Mouse (Mus musculus) right cerebral cortex, postnatal 10 days (tissue): ENCODE results near the gene Ppp1r12a.
"Not testable (repeated sequence)": the region's sequence is repeated elsewhere in the genome, so short reads cannot be mapped to it uniquely, and the experiment has no call there.

Source experiments
- DNase-seq, 2 experiments: peaks; one replicate each; pipeline ENCODE4 v3.0.0; 2021; ENCODE audit warnings: low spot score in 2 of 2

Ppp1r12a gene

DNA sequence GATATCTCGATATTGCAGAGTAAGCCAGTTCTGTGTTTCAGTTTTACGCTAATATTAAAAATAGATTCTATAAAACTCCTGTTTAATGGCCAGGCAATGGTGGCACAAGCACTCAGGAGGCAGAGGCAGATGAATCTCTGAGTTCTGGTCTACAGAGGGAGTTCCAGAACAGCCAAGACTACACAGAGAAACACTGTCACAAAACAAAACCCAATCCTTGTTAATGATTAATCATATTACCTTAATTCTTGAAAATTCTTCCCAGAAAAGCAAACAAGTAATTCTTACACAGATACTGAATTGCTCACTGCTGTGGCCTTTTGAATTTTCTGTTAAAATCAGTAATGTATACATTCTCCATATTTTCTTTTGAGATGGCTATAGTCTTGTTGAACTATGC is 37.0 kb downstream of the Ppp1r12a start:
- no peak for DNase-seq

DNA sequence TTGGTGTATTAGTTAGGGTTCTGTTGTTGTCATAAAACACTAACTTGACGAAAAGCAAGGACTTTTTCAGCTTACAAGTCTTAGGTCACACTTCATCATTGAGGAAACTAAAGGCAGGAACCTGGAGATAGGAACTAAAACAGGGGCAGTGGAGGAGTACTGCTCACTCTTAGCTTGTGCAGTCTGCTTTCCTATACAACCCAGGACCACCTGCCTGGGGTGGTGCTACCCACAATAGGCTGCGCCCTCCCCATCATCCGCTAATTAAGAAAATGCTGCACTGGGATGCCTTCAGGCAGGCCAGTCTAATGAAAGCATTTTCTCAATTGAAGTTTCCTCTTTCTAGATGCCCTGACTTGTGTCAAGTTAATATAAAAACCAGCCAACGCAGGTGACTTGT is 40.1 kb downstream of the Ppp1r12a start:
- DNase-seq: no peak

DNA sequence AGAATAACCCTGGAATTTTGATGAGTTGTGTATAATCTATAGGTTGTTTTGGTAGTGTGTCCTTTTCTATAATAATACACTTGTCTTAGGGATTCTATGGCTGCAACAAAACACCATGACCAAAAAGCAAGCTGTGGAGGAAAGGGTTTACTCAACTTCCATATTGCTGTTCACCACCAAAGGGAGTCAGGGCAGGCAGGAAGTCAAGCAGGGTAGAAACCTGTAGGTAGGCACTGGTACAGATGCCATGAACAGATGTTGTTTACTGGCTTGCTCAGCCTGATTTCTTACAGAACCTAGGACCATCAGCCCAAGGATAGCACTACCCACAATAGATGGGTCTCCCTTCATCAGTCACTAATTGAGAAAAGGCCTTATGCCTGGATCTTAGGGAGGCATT is 41.4 kb downstream of the Ppp1r12a start:
- DNase-seq: no peak

DNA sequence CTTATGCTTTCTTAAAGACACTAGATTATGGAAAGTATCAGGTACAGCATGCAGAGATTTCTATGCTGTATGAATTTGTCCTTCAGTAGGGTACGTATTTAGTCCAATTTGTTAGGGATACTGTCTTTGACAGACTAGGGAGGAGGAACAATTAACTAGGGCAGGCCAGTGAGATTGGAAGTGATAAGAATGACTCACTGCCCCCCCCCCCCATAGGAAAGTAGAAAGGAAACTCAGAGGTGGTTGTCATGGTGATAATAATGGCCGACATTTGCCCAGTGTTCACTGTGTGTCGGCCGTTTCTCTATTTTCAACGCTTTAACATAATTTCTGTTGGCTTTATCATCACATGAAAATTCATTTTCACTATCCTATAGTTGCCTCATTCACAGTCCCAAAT is 47.4 kb downstream of the Ppp1r12a start:
- no peak for DNase-seq

DNA sequence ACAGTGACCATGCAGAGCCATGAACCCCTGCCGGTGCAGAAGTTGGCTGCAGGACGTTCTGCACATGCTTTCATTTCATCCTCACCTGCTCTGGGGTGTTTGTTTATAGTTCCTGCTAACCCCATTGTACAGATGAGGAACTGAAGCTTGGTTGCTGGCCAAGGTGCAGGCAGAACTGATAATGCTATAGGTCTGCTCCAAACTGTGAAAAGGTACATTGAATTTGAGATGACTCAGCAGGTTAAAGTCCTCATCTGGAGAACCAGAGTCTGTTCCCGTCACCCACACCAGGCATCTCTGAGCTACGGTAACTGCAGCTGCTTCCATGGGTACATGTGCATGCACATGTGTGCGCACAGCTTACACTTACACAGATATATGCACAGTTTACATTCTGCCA is 62.4 kb downstream of the Ppp1r12a start:
- DNase-seq: no peak

DNA sequence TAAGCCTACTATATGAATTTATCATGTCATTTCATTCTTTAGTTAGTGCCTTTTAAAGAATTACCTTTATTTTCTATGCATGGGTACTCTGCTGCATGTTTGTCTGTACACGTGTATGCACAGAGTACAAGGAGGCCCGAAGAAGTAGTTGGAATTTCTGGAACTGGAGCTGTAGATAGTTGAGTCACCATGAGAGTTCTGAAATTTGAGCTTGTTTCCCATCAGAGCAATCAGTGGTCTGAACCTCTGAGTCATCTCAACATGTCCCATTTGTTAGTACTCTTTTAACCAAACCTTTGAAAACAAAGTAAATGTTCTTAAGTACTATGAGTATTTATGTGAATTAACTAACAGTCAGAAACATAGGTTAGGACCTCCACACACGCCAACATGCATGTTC is 75.1 kb downstream of the Ppp1r12a start:
- DNase-seq: no peak

DNA sequence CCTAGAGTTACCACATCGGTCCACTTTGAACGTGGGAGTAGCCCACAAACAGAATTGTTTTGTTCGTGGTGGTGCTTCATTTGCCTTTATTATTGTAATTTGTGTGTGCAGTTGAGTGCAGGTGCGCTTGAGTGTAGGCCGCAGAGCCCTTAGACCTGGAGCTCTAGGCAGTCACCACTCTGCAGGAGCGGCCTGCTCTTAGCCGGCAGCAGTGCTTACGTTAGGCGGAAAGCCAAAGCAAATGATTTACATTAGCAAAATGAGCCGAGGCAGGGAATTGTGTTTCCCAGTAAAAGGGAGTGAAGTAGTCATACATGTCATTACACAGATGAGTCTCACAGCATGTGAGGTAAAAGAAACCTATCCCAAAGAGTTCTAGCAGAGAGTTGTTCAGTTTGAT is 77.1 kb downstream of the Ppp1r12a start:
- DNase-seq: no peak

DNA sequence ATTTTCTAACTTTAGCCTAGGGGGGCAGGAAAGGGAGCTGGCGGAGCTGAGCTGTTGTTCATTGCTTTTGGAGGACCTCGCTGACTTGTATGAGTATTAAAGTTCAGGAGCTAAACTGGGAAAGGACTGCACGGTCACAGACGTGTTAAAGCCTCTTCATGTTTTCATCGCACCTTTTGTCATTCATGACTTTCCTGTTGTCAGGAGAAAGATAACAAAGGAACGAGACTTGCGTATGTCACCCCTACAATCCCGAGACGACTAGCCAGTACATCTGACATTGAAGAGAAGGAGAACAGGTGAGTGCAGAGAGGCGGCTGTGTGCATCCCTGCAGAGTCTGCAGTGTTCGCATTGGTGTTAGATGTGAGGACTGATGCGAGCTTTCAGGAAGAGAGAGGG is 88.7 kb downstream of the Ppp1r12a start:
- no peak for DNase-seq

DNA sequence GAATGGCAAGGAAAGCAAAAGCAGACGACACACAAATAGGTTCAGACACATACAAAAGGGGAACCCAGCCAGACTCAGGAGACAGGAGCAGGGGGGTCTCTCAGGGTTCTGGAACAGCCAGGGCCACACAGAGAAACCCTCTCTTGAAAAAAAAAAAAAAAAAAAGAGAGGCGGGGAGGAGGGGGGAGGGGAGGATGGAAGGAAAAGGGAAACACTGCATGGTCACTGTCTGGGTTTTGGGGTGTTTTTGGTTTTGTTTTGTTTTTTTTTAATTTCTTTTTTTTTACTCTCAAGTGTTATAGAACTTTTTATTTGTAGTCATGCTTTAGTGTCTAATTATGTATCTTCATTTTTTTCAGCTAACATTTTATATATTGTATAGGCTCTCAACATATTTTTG is 89.2 kb downstream of the Ppp1r12a start:
- DNase-seq: no peak

DNA sequence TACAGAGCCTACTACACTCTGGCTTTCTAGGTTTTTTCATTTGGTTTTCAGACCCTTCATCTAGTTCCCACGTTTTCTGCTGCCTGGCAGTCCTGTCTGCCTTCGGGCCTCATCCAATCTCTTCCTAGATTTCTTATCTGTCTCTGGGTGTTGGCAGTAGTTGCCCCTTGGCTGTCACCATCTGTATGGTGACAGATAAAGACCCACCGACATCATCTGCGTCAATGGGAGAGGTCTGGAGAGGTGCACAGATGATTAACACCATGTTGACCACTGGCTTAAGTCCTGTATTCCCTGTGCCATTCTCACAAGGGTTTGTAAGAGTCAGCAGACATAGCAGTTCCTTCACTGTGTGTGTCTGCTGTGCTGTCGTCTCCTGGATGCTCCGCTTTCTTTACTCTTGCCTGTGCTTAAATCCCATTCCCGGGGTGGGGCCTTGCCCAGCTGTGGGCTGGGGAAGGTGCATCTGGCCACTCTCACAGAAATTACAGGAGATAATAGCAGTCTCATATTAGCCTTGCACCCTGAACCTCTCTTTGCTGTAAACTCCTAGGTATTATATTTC is 93.9 kb downstream of the Ppp1r12a start:
- no peak for DNase-seq

DNA sequence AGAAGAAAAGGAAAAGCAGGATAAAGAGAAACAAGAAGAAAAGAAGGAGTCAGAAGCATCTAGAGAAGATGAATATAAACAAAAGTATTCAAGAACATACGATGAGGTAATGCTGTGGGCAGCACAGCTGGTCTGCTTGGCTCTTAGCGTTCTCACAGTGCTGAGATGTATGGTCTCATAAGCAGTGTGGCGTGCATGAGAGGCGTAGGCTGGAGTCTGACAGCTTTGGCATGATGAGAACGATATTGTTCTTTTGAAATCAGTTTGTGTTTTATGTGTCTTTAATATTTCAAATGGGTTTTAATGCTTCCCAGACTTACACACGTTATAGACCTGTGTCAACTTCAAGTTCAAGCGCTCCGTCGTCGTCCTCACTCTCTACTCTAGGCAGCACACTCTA is 98.9 kb downstream of the Ppp1r12a start:
- DNase-seq: no peak

DNA sequence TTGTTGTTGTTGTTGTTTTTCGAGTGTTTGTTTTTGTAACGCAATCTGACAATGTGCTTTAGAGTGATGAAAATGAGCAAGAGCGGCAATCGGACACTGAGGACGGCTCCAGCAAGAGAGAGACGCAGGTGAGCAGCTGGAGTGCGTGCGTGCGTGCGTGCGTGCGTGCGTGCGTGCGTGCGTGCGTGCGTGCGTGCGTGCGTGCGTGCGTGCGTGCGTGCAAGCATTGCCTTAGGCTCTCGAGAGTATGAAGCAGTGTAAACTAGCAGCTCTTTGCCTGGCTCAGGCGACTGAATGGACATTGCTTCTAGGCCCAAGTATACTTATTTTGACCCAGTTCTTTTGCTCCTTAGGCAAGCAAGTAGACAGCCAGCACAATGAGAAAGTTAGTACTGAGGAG is 102.6 kb downstream of the Ppp1r12a start:
- no peak for DNase-seq

DNA sequence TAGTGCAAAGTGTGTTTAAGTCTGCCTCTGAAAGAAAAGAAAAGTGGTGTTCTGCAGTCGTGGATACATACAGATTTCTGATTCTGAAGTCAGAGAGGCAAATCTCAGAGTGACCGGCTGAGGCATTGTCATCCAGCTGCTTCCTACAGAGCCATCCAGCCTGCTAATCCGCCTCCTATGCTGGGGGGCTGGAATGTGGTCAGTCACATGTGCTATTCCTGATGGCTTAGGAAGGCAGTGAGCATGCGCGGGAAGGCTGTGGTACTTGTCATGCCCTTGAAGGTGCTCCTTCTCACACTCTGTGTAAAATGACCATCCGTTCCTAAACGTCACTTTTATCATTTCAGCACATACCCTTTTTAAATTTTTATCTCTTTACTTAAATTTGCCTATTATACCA is 109.2 kb downstream of the Ppp1r12a start:
- no peak for DNase-seq

DNA sequence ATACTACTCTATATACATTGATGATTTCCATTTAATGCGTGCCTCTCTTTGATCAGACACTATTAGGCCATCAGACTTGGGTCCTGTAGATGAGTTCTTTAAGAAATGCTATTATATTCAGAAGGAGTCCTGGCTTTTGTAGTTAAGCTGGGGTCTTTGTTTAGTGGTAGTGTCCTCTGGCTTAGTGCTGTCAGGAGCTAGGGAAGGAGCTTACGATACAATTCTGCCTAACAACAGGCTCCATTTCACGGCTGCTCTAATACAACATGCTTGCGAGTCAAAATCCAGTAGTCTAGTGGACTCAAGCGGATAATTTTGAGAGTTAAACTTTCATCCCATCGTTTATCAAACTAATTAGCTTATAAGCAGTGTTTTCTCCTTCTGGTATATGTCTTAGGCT is 114.7 kb downstream of the Ppp1r12a start:
- DNase-seq: no peak

DNA sequence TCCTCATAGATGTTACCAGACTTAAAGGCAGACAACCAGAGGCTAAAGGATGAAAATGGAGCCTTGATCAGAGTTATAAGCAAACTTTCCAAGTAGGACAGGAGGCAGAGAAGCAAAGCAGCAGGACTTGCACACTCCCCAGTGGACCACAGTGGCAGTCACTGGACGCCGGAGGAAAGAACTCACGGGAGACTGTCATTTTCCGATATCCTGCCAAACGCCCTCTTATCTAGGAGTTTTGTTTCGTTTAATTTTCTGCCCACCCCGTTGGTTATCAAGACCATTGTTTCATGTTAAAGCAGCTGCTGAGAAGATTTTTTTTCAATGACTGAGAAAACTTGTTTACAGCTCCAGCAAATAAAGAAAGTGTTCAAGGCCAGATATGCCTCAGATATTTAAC is 115.2 kb downstream of the Ppp1r12a start:
- peak in 1 of 2 experiments; percentile 17 for DNase-seq

DNA sequence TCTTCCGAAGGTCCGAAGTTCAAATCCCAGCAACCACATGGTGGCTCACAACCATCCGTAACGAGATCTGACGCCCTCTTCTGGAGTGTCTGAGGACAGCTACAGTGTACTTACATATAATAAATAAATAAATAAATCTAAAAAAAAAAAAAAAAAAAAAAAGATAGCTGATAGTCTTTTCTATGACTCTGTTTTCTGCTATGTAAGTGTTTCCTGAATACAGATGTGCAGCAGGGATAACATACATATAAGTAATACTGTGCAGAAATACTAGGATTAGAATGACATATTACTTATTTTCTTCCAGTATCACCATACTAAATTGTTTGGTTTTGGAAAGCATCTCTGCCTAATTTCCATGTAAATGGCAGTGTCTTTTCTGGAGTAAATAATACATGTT is 119.1 kb downstream of the Ppp1r12a start:
- DNase-seq: not testable (repeated sequence)

DNA sequence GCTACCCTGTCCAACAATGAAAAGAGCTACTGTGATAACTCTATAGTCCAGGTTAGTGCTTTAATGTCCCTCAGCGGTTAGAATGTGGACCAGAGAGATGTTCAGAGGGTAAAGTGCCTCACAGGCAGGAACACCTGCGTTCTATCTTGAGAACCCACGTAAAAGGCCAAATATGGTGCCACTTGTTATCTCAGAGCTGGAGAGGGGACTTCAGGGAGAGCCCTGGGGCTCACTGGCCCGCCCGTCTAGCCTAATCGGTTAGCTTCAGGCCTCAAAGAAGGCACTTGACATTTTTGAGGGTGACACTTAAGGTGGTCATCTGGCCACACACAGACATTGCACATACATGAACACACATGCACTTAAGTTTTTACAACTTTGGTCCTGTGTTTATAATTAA is 120.4 kb downstream of the Ppp1r12a start:
- no peak for DNase-seq

DNA sequence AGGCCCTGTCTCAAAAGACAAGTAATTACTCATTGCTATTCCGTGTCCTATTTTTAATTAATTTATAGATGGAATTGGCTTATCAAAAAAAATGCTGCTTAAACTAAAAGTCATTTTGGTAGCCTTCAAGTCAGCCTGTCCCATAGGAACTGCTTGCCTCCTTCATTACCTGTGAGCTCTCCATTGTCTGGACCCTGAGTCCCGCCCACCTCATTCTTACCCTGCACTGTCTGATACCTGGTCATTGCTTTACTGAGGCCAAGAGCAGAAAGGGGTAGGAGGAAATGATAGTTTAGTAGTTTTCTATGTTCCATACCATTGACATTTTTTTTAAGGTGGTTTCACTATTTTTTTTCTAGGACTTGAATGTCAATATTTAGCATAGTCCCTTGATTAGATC is 121.4 kb downstream of the Ppp1r12a start:
- DNase-seq: no peak

DNA sequence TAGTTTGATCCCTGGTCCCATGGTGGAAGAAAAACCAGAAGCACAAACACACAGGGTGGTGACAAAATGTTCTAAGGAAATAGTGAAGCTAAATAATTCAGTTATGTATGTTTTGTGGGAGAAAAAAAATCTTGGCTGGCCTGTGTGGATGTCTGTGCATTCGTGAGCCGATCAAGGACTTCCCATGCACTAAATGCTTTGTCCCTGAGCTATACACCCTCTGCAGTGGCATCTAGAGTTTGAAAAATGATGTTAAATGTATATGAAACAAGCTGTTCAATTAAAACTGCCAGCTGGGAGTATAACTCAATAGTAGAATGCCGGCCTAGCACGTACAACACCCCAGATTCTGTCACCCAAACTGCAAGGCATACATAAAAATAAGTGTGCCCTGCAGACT is 121.8 kb downstream of the Ppp1r12a start:
- DNase-seq: no peak

DNA sequence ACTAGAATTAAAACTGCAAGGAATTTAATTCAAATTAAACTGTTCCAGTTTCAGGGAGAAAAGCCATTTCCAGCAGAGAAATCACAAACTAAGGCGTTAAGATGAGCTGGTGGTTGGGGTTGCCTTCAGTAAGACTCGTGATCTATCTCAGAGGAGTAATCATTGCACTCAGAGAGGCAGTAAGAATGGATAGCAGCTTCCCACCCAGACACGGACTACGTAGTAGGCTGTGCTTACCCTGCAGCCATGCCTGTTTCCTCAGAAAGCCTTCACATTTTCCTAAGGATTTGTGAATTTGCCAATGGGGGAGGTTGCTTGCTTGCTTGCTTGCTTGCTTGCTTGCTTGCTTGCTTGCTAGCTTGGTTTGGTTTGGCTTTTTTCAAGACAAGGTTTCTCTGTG is 122.5 kb downstream of the Ppp1r12a start:
- DNase-seq: no peak

DNA sequence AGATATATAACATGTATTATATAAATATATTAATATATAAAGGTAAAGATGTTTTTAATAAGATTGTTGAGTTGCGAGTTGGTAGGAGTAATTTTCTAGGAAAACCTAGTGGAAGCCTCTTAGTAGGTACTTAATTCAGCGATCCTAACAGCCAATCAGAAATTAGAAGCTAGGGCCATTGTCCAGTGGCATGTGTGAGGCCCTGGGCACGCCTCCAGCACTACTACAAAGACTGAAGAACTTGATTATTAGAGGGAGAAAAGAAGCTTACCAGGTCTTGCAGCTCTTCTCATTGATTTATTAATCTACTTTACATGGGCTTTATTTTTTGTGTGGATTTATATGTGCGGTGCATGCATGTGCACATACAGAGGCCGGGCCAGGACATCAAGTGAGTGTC is 123.0 kb downstream of the Ppp1r12a start:
- DNase-seq: no peak

DNA sequence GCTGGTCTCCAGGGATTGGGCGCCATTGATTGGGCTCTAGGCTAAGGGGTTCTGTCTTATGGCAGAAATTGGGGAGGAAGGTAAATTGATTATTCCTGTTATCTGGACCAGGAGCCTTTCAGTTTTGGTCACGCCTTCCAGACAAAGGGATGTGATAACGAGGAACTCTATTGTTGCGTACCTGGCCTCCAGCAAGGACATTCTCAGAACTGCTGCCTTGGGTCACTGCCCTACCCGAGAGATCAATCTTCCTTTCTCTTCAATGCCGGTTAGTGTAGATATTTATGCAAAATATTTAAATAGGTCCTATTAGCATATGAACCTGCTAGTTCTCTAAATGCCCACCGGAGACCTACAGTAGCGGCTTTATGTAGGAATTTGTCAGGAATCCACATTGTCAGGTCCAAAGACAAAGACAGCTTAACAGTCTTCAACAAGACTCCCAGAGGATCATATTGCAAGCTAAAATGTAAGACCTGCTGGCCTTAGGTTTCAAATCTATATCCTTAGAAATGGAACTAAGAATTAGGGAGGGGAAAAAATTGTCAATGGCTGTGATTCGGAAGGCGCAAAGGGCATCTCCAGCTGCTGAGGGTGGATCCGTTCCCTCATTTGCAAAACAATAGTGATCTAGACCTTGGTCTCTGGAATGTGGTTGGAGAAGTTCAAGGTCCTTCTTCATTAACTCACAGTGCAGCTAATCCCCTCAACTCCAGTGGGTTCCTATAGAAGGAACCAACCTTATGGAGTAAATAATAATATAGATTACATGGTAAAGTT is 124.9 kb downstream of the Ppp1r12a start:
- DNase-seq: no peak

DNA sequence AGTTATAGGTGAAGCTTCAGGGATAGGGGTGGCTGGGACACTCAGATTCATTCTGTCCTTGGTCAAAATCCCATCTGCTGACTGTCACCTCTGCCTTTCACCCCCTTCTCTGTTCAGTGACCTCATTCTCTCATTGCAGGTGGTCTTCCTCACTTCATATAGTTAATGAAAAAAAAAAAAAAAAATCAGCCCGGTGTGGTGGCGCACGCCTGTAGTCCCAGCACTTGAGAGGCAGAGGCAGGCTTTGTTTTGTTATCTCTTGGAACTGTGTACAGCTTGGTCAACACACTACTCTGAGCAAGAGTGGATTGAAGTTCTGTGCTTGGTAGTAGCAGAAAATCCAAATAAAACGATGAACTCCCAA is 125.4 kb downstream of the Ppp1r12a start:
- DNase-seq: no peak

DNA sequence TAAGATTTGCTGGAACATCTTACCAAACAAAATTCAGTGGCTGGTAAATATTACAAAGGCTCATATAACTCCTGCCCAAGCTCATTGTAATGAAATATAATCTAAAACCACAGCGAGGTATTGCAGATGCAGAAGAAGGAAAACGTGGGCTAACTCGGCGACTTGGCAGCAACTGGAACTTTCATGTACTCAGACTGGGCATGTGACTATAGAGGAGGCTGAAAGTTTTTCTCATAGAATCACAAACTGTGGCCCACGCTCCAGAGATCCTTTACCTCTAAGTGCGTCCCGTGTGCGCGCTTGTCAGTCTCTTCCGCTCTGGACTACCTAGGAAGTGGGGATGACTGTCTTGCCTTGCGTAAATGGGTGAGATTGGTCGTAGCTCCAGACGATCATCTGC is 128.1 kb downstream of the Ppp1r12a start:
- DNase-seq: no peak
